Mouse (Mus musculus): Measurements from ENCODE around the gene She. TPM values are rescaled to one million over a fixed set of nuclear protein-coding genes. Genes with fewer than 3 reads are reported as not detected.
"Not testable (repeated sequence)": the region's sequence is repeated elsewhere in the genome, so short reads cannot be mapped to it uniquely, and the experiment has no call there.

Gene She
- polyA plus RNA-seq, 1 experiment from 2014 or later = 6.0 TPM

DNA sequence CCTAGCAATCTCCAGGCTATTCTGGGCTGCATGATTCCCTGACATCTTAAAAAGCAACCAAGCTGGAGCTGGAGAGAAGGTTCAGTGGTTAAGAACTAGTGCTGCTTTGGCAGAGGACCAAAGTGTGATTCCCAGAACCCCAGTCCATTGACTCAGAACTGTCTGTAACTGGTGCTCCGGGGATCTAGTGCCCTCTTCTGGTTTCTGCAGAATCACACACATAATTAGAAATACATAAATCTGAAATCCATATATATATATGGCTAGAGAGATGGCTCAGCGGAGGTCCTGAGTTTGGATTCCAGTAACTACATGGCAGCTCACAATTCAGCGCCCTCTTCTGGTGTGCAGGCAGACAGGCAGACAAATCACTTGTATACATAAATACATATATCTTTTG is 16.0 kb downstream of the She start:
- Histone ChIP-seq H3K4me3 (no peak overlapping the region), H3K9me3 (replicated peaks) (no peaks in the 10 kb centered on the region), H3K27ac (peak overlapping the region; percentile 73), H3K27me3 (no peaks in the 10 kb centered on the region), H3K36me3 (no peaks in the 10 kb centered on the region), H3K4me2 (no peak overlapping the region), H3K4me1 (replicated peaks) (peaks cover 6% of the 10 kb centered on the region; the same call in 1 of the 2 replicates), H3K9ac (no peak overlapping the region)
- WGBS = 75% methylated on average over 3 of the region's 3 CpGs
- ATAC-seq (replicated peaks; ENCODE audit: insufficient number of reproducible peaks, insufficient read depth, low FRiP score, low read depth) = no peak

GRCm38 (mm10) chr3:89847596-89847995 is 16.4 kb downstream of the She start:
- no peak overlapping the region for H3K4me2 ChIP-seq
- H3K9ac ChIP-seq = no peak overlapping the region
- peak; percentile 63 for ATAC-seq (replicated peaks; ENCODE audit: insufficient number of reproducible peaks, insufficient read depth, low FRiP score, low read depth)
- H3K27me3 ChIP-seq = no peaks in the 10 kb centered on the region
- no peaks in the 10 kb centered on the region for H3K9me3 ChIP-seq (replicated peaks)
- peaks cover 6% of the 10 kb centered on the region; the same call in 1 of the 2 replicates for H3K4me1 ChIP-seq (replicated peaks)
- no peak overlapping the region for H3K4me3 ChIP-seq
- peak overlapping the region; percentile 73 for H3K27ac ChIP-seq
- no peaks in the 10 kb centered on the region for H3K36me3 ChIP-seq
- 57% methylated on average over 6 of the region's 6 CpGs for WGBS

- Histone ChIP-seq H3K4me2 (no peak overlapping the region), H3K27ac (peak overlapping the region; percentile 73), H3K36me3 (no peaks in the 10 kb centered on the region), H3K4me1 (replicated peaks) (peaks cover 4% of the 10 kb centered on the region; the same call in 1 of the 2 replicates), H3K4me3 (no peak overlapping the region), H3K9ac (no peak overlapping the region), H3K27me3 (no peaks in the 10 kb centered on the region), H3K9me3 (replicated peaks) (no peaks in the 10 kb centered on the region)
- ATAC-seq (replicated peaks; ENCODE audit: insufficient number of reproducible peaks, insufficient read depth, low FRiP score, low read depth) = no peak; the same call in 1 of the 2 replicates
- whole genome bisulfite sequencing = 73% methylated on average over 6 of the region's 6 CpGs
These were observed 16.9 kb downstream of the She start for GRCm38 (mm10) chr3:89848083-89848482.

GRCm38 (mm10) chr3:89853752-89854151 is 22.6 kb downstream of the She start:
- peak; percentile 68; the same call in 1 of the 2 replicates for ATAC-seq (replicated peaks; ENCODE audit: insufficient number of reproducible peaks, insufficient read depth, low FRiP score, low read depth)
- Histone ChIP-seq H3K36me3 (no peaks in the 10 kb centered on the region), H3K27me3 (no peaks in the 10 kb centered on the region), H3K9me3 (replicated peaks) (no peaks in the 10 kb centered on the region), H3K4me3 (no peak overlapping the region), H3K27ac (peak overlapping the region; percentile 77), H3K9ac (no peak overlapping the region), H3K4me2 (no peak overlapping the region), H3K4me1 (replicated peaks) (0 out of 2 replicates have a peak, but pooled peaks cover 5% of the 10 kb centered on the region)
- WGBS = 53% methylated on average over 5 of the region's 5 CpGs

DNA sequence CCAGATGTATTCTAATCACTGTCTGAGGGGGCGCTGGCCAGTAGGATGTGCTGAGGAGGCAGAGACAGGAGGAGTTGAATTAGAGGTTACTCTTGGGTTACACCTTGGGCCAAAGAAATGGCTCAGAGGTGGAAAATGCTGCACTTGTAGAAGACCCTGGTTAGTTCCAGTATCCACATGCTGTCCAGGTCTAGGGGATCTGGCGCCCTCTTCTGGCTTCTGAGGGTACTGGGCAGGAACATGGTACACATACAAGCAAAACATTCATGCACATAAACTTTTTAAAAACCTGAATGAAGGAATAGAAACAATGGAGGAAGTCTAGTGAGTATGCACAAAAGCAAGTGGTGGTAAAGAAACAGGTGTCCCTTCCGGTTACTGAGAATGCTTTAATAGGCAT is 26.2 kb downstream of the She start:
- Histone ChIP-seq H3K27me3 (no peaks in the 10 kb centered on the region), H3K4me1 (replicated peaks) (peaks cover 12% of the 10 kb centered on the region; the same call in 1 of the 2 replicates), H3K27ac (no peak overlapping the region), H3K4me2 (no peak overlapping the region), H3K9ac (no peak overlapping the region), H3K9me3 (replicated peaks) (no peaks in the 10 kb centered on the region), H3K4me3 (no peak overlapping the region), H3K36me3 (no peaks in the 10 kb centered on the region)
- ATAC-seq (replicated peaks; ENCODE audit: insufficient number of reproducible peaks, insufficient read depth, low FRiP score, low read depth) = no peak
- 81% methylated on average over 3 of the region's 3 CpGs for WGBS

GRCm38 (mm10) chr3:89858123-89858522 is 27.0 kb downstream of the She start:
- Histone ChIP-seq H3K4me2 (no peak overlapping the region), H3K4me1 (replicated peaks) (peaks cover 12% of the 10 kb centered on the region; the same call in 1 of the 2 replicates), H3K4me3 (no peak overlapping the region), H3K9me3 (replicated peaks) (no peaks in the 10 kb centered on the region), H3K9ac (no peak overlapping the region), H3K27ac (no peak overlapping the region), H3K36me3 (no peaks in the 10 kb centered on the region), H3K27me3 (no peaks in the 10 kb centered on the region)
- 7% methylated on average over 4 of the region's 4 CpGs for WGBS
- no peak for ATAC-seq (replicated peaks; ENCODE audit: insufficient number of reproducible peaks, insufficient read depth, low FRiP score, low read depth)

- Histone ChIP-seq H3K36me3 (no peaks in the 10 kb centered on the region), H3K4me1 (replicated peaks) (peaks cover 12% of the 10 kb centered on the region; the same call in 1 of the 2 replicates), H3K9ac (no peak overlapping the region), H3K27ac (no peak overlapping the region), H3K9me3 (replicated peaks) (no peaks in the 10 kb centered on the region), H3K4me2 (no peak overlapping the region), H3K4me3 (no peak overlapping the region), H3K27me3 (no peaks in the 10 kb centered on the region)
- no peak for ATAC-seq (replicated peaks; ENCODE audit: insufficient number of reproducible peaks, insufficient read depth, low FRiP score, low read depth)
- 66% methylated on average over 8 of the region's 8 CpGs for WGBS
These were observed 27.7 kb downstream of the She start for GRCm38 (mm10) chr3:89858888-89859287.

- H3K36me3 ChIP-seq = no peaks in the 10 kb centered on the region
- no peak overlapping the region for H3K4me2 ChIP-seq
- no peak overlapping the region for H3K27ac ChIP-seq
- WGBS = 60% methylated on average over 3 of the region's 3 CpGs
- no peak overlapping the region for H3K9ac ChIP-seq
- H3K4me3 ChIP-seq = no peak overlapping the region
- peaks cover 8% of the 10 kb centered on the region; the same call in 1 of the 2 replicates for H3K4me1 ChIP-seq (replicated peaks)
- no peak for ATAC-seq (replicated peaks; ENCODE audit: insufficient number of reproducible peaks, insufficient read depth, low FRiP score, low read depth)
- H3K27me3 ChIP-seq = no peaks in the 10 kb centered on the region
- no peaks in the 10 kb centered on the region for H3K9me3 ChIP-seq (replicated peaks)
These were observed 28.8 kb downstream of the She start for GRCm38 (mm10) chr3:89859936-89860335.

GRCm38 (mm10) chr3:89860343-89860742 is 29.2 kb downstream of the She start:
- no peak for ATAC-seq (replicated peaks; ENCODE audit: insufficient number of reproducible peaks, insufficient read depth, low FRiP score, low read depth)
- H3K36me3 ChIP-seq = no peaks in the 10 kb centered on the region
- no peak overlapping the region for H3K4me3 ChIP-seq
- peaks cover 12% of the 10 kb centered on the region for H3K4me1 ChIP-seq (replicated peaks)
- H3K9ac ChIP-seq = no peak overlapping the region
- no peak overlapping the region for H3K4me2 ChIP-seq
- H3K9me3 ChIP-seq (replicated peaks) = no peaks in the 10 kb centered on the region
- peak overlapping the region; percentile 25; the same call in 1 of the 2 replicates for H3K27ac ChIP-seq
- H3K27me3 ChIP-seq = no peaks in the 10 kb centered on the region
- 72% methylated on average over 3 of the region's 3 CpGs for WGBS

DNA sequence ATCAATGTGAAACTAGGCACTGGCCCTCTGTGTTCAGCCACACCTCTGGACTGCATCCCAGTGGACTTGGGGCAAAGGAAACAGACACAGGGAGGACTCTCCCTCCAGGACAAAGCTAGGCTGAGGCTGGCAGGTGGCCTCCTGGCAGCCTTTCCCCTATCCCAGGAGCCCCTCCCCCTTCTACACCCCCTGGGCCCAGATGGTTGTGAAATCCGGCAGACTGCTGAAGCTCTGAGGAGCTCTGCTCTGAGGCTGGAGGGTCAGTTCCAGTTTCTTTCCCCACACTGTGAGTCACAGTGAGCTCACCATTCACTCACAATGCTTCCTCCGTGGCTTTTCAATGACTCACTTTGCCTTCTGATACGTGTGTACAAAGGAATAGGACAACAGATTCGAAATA is 29.9 kb downstream of the She start:
- no peaks in the 10 kb centered on the region for H3K9me3 ChIP-seq (replicated peaks)
- H3K27me3 ChIP-seq = no peaks in the 10 kb centered on the region
- 23% methylated on average over 4 of the region's 4 CpGs for WGBS
- peak; percentile 38; the same call in 1 of the 2 replicates for ATAC-seq (replicated peaks; ENCODE audit: insufficient number of reproducible peaks, insufficient read depth, low FRiP score, low read depth)
- no peaks in the 10 kb centered on the region for H3K36me3 ChIP-seq
- no peak overlapping the region for H3K9ac ChIP-seq
- no peak overlapping the region for H3K4me2 ChIP-seq
- H3K4me1 ChIP-seq (replicated peaks) = peaks cover 12% of the 10 kb centered on the region
- H3K4me3 ChIP-seq = no peak overlapping the region
- H3K27ac ChIP-seq = 0 out of 2 replicates have a peak overlapping the region, but pooled peaks have one; percentile 25

DNA sequence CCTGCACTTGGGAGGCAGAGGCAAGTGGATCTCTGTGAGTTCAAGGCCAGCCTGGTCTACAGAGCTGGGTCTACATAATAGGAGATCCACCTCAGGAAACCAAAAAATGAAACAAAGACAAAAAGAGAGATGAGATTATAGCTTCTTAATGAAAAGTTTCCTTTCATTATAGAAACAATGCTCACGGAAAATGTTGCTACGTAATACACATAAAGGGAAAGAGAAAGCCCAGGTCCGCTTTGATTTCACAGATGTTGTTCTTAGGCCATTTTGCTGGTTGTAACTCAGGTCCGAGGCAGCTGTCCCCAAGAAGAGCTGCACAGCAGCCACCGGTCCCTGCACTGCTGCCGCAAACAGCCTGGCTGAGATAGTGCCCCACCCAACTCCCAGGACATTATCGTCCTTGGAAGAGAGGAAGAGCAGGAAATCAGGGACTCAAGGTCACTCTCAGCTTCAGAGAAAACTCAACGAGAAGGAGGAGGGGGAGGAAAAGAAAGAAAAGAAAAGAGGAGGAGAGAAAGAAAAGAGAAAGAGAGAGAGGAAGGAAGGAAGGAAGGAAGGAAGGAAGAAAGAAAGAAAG is 31.1 kb downstream of the She start:
- no peak overlapping the region for H3K27ac ChIP-seq
- H3K4me2 ChIP-seq = no peak overlapping the region
- H3K4me3 ChIP-seq = no peak overlapping the region
- H3K27me3 ChIP-seq = no peaks in the 10 kb centered on the region
- no peak overlapping the region for H3K9ac ChIP-seq
- no peaks in the 10 kb centered on the region for H3K36me3 ChIP-seq
- ATAC-seq (replicated peaks; ENCODE audit: insufficient number of reproducible peaks, insufficient read depth, low FRiP score, low read depth) = no peak
- H3K9me3 ChIP-seq (replicated peaks) = no peaks in the 10 kb centered on the region
- 64% methylated on average over 8 of the region's 8 CpGs for WGBS
- H3K4me1 ChIP-seq (replicated peaks) = peaks cover 12% of the 10 kb centered on the region

DNA sequence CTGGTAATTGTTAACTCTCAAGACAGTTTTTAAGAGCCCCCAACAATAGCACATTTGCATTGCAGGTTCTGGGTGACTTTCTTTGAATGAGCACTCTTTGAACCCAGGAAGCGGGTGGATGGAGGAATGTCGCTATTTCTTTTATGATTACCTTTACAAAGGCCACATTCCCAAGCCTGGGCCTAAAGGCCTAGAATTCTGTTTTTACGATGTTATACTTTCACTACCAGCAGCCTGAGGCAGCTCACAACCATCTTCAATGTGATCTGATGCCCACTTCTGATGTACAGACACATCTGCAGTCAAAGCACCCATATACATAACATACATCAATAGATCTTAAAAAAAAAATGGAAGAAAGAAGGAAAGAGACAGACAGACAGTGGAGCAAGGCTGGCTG is 32.1 kb downstream of the She start:
- not testable (repeated sequence) for H3K9ac ChIP-seq; H3K27ac ChIP-seq; ATAC-seq (replicated peaks; ENCODE audit: insufficient number of reproducible peaks, insufficient read depth, low FRiP score, low read depth); H3K4me3 ChIP-seq; H3K27me3 ChIP-seq; H3K4me2 ChIP-seq; H3K36me3 ChIP-seq; H3K9me3 ChIP-seq (replicated peaks)
- peaks cover 14% of the 10 kb centered on the region for H3K4me1 ChIP-seq (replicated peaks)
- 85% methylated on average over 3 of the region's 3 CpGs for WGBS
